Mouse (Mus musculus): Measurements from ENCODE around the gene Gmnc. TPM values are rescaled to one million over a fixed set of nuclear protein-coding genes. Genes with fewer than 3 reads are reported as not detected.

The Gmnc gene
- polyA plus RNA-seq (2012; ENCODE audit: low replicate concordance), result not detected in 2 replicates

GRCm38 (mm10) chr16:26991477-26992300 lies at the start of gene Gmnc:
Gmnc (minus strand) TSS chr16:26991652.

